ENCODE assay signal across 8 mouse cellular contexts in genomic region chr1:153048147-153048878, GRCm38 (mm10).
DNase-seq lines count a peak whose midpoint lies in the region; ATAC-seq and TF ChIP-seq lines count a peak whose summit lies in the region.
"Had no signal": no experiment of that assay in that cellular context is flagged by ENCODE, and none has a peak within 500 bp of the region (broad histone marks: within the 10 kb centered on the region; RNA-seq: fewer than 3 reads in every experiment).

No protein-coding gene starts in this region.

- DNase-seq in ZHBTc4 (ENCODE audit: low read depth, low spot score) = peak; percentile 82
- DNase-seq in cerebellum, adult 2 months = peak; percentile 72 to 77
- DNase-seq in gastrocnemius, postnatal 36 days = peak; percentile 65 to 78
- DNase-seq in kidney, adult 11 months = peak; percentile 38
- peak; percentile 80 for DNase-seq in lung, postnatal 36 days
- DNase-seq in stomach, postnatal 0 days (ENCODE audit: low spot score) = peak; percentile 55
- DNase-seq in frontal cortex, postnatal 25 days (ENCODE audit: low spot score in 2 of 2) = no peak

- TF ChIP-seq EP300 in stomach, postnatal 0 days (optimal IDR thresholded peaks at IDR 0.05) = no peak

- H3K27me3 ChIP-seq in cerebellum, adult 2 months (ENCODE audit: control insufficient read depth, insufficient read depth, low read length) = no peaks in the 10 kb centered on the region
- no peaks in the 10 kb centered on the region for H3K27me3 ChIP-seq in stomach, postnatal 0 days (ENCODE audit: control insufficient read depth, insufficient read depth, low read length)

- intact Hi-C loops in gastrocnemius, postnatal 36 days (cut with DNase I) = no loop called here

- H3K9me3 ChIP-seq in stomach, postnatal 0 days (ENCODE audit: control insufficient read depth, low read length) = no peaks in the 10 kb centered on the region

- H3K4me2 ChIP-seq in stomach, postnatal 0 days (replicated peaks; ENCODE audit: low read depth) = no peak overlapping the region

- H3K36me3 ChIP-seq in stomach, postnatal 0 days (ENCODE audit: control insufficient read depth, insufficient read depth, low read length) = no peaks in the 10 kb centered on the region

- H3K4me3 ChIP-seq in cerebellum, adult 2 months (replicated peaks; ENCODE audit: insufficient read depth, low read depth, low read length) = no peak overlapping the region
- no peak overlapping the region for H3K4me3 ChIP-seq in stomach, postnatal 0 days (ENCODE audit: low read depth, low read length)
- H3K4me3 ChIP-seq: erythroblast, embryonic 14.5 days had no signal

- no peak for TF ChIP-seq POLR2A in cerebellum, adult 2 months (IDR thresholded peaks at IDR 0.05; ENCODE audit: borderline replicate concordance, insufficient read depth, low read length)

- peaks cover 71% of the 10 kb centered on the region for H3K4me1 ChIP-seq in cerebellum, adult 2 months (ENCODE audit: control insufficient read depth, insufficient read depth, low read length)
- H3K4me1 ChIP-seq in stomach, postnatal 0 days (replicated peaks; ENCODE audit: control insufficient read depth, insufficient read depth) = no peaks in the 10 kb centered on the region

- peak overlapping the region; percentile 83 for H3K27ac ChIP-seq in cerebellum, adult 2 months (ENCODE audit: insufficient read depth, low read length)
- 0 out of 2 replicates have a peak overlapping the region, but pooled peaks have one; percentile 9 for H3K27ac ChIP-seq in stomach, postnatal 0 days (replicated peaks)

- ATAC-seq in stomach, postnatal 0 days (ENCODE audit: low FRiP score, low TSS enrichment) = peak; percentile 81

- WGBS in cerebellum, adult 2 months = 18% methylated on average over 14 of the region's 14 CpGs
- WGBS in stomach, postnatal 0 days = 39% methylated on average over 14 of the region's 14 CpGs

- peak; percentile 68 for TF ChIP-seq CTCF in cerebellum, adult 2 months (IDR thresholded peaks at IDR 0.05; ENCODE audit: borderline replicate concordance, insufficient read depth, low read depth, low read length)
- peak; percentile 77 for TF ChIP-seq CTCF in stomach, postnatal 0 days (IDR thresholded peaks at IDR 0.05; ENCODE audit: low read depth)

- no peak overlapping the region for H3K9ac ChIP-seq in stomach, postnatal 0 days (ENCODE audit: low read length)

Comparison
In these comparisons a context has a peak if more than half of its experiments do, and no peak if none do; other contexts are left out.
1. DNase-seq: peak in ZHBTc4 (single experiment), cerebellum, adult 2 months (2 of 2), gastrocnemius, postnatal 36 days (2 of 2), kidney, adult 11 months (single experiment), lung, postnatal 36 days (single experiment) and stomach, postnatal 0 days (single experiment); none in frontal cortex, postnatal 25 days (0 of 2).